9 mouse cellular contexts compared by ENCODE assay signal in the genomic region with DNA sequence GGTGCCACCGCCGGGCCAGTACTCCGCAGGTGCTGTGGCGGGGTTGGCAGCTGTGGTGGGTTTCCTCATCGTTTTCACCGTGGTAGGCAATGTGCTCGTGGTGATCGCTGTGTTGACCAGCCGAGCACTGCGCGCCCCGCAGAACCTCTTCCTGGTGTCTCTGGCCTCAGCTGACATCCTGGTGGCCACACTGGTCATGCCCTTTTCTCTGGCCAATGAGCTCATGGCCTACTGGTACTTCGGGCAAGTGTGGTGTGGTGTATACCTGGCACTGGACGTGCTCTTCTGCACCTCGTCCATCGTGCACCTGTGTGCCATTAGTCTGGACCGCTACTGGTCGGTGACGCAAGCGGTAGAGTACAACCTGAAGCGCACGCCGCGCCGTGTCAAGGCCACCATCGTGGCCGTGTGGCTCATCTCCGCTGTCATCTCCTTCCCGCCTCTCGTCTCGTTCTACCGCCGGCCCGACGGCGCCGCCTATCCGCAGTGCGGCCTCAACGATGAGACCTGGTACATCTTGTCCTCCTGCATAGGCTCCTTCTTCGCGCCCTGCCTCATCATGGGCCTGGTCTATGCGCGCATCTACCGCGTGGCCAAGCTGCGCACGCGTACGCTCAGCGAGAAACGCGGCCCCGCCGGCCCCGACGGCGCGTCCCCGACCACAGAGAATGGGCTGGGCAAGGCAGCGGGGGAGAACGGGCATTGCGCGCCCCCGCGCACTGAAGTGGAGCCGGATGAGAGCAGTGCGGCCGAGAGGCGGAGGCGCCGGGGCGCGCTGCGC. TPM values are rescaled to one million over a fixed set of nuclear protein-coding genes. Genes with fewer than 3 reads are reported as not detected.
A peak's percentile ranks its signal among the peaks of the same experiment; 100 is the strongest.
DNase-seq lines count a peak whose midpoint lies in the region; ATAC-seq lines count a peak whose summit lies in the region.
"Had no signal": no experiment of that assay in that cellular context is flagged by ENCODE, and none has a peak within 500 bp of the region (broad histone marks: within the 10 kb centered on the region; RNA-seq: fewer than 3 reads in every experiment).

No protein-coding gene starts in this region.

- no peaks in the 10 kb centered on the region for H3K36me3 ChIP-seq in lung, embryonic 15.5 days
- no peaks in the 10 kb centered on the region for H3K36me3 ChIP-seq in forebrain, embryonic 13.5 days (ENCODE audit: poor library complexity, severe bottlenecking)
- no peaks in the 10 kb centered on the region for H3K36me3 ChIP-seq in liver, embryonic 11.5 days (ENCODE audit: control insufficient read depth, insufficient read depth, low read length)

- no peak for ATAC-seq in lung, embryonic 15.5 days (ENCODE audit: borderline replicate concordance, extremely low read depth, low FRiP score, low TSS enrichment)
- ATAC-seq in forebrain, embryonic 13.5 days: peak; percentile 61
- no peak for ATAC-seq in liver, embryonic 11.5 days (replicated peaks; ENCODE audit: low FRiP score)

- no peak overlapping the region for H3K27ac ChIP-seq in lung, embryonic 15.5 days
- H3K27ac ChIP-seq in forebrain, embryonic 13.5 days: no peak overlapping the region
- H3K27ac ChIP-seq in liver, embryonic 11.5 days (ENCODE audit: low read depth, low read length): no peak overlapping the region

- H3K4me3 ChIP-seq in lung, embryonic 15.5 days: peak overlapping the region; percentile 46
- H3K4me3 ChIP-seq in forebrain, embryonic 13.5 days: peak overlapping the region; percentile 46
- peak overlapping the region; percentile 47 for H3K4me3 ChIP-seq in liver, embryonic 11.5 days (ENCODE audit: low read depth, low read length)

- H3K4me2 ChIP-seq in lung, embryonic 15.5 days: peak overlapping the region; percentile 90
- H3K4me2 ChIP-seq in forebrain, embryonic 13.5 days: peak overlapping the region; percentile 77
- peak overlapping the region; percentile 70 for H3K4me2 ChIP-seq in liver, embryonic 11.5 days

- DNase-seq in lung, postnatal 14 days: no peak
- DNase-seq in c-Kit-positive CD71-positive TER-119-positive erythroid progenitor cells, embryonic 14.5 days (ENCODE audit: low spot score): peak; percentile 13
- peak; percentile 33 for DNase-seq in kidney, postnatal 10 days
- peak; percentile 45 for DNase-seq in liver, embryonic 11.5 days (ENCODE audit: low spot score)
- peak; percentile 66 for DNase-seq in right cerebral cortex, postnatal 25 days
- DNase-seq in lung, postnatal 25 days (ENCODE audit: low spot score): no peak

- peaks cover 22% of the 10 kb centered on the region; the same call in 1 of the 2 replicates for H3K4me1 ChIP-seq in lung, embryonic 15.5 days
- H3K4me1 ChIP-seq in forebrain, embryonic 13.5 days: peaks cover 22% of the 10 kb centered on the region
- no peaks in the 10 kb centered on the region for H3K4me1 ChIP-seq in liver, embryonic 11.5 days (replicated peaks; ENCODE audit: control insufficient read depth, insufficient read depth, low read length)

- 4% methylated on average over 75 of the region's 75 CpGs for WGBS in lung, embryonic 15.5 days
- 4% methylated on average over 75 of the region's 75 CpGs for WGBS in forebrain, embryonic 13.5 days
- 5% methylated on average over 73 of the region's 75 CpGs for WGBS in liver, embryonic 11.5 days

- H3K9ac ChIP-seq in lung, embryonic 15.5 days: no peak overlapping the region
- peak overlapping the region; percentile 53 for H3K9ac ChIP-seq in forebrain, embryonic 13.5 days
- no peak overlapping the region for H3K9ac ChIP-seq in liver, embryonic 11.5 days (ENCODE audit: low read depth, low read length)

- peaks cover 84% of the 10 kb centered on the region for H3K27me3 ChIP-seq in lung, embryonic 15.5 days
- peaks cover 86% of the 10 kb centered on the region for H3K27me3 ChIP-seq in forebrain, embryonic 13.5 days
- peaks cover 72% of the 10 kb centered on the region for H3K27me3 ChIP-seq in liver, embryonic 11.5 days (replicated peaks; ENCODE audit: control insufficient read depth, insufficient read depth, low read length)

- no peaks in the 10 kb centered on the region for H3K9me3 ChIP-seq in lung, embryonic 15.5 days
- H3K9me3 ChIP-seq in forebrain, embryonic 13.5 days (replicated peaks): no peaks in the 10 kb centered on the region
- no peaks in the 10 kb centered on the region for H3K9me3 ChIP-seq in liver, embryonic 11.5 days (ENCODE audit: control insufficient read depth, low read length)

RNA-seq across cellular contexts. Expression of a gene that starts 2.1 kb away (rescaled TPM):
- not detected in 2 replicates for polyA plus RNA-seq in lung, embryonic 15.5 days (2015; fragmentation: Nextera tagmentation; extraction: Ambion mirVana)
- 0.19 and 0.21 TPM in 2 replicates for polyA plus RNA-seq in forebrain, embryonic 13.5 days (2015; fragmentation: Nextera tagmentation; extraction: Ambion mirVana)
- polyA plus RNA-seq in liver, embryonic 11.5 days (2014; fragmentation: Nextera tagmentation; extraction: Ambion mirVana): 0.05 TPM in 1 of 2 replicates, not detected in the other
- polyA plus RNA-seq: liver, embryonic 16.5 days had no signal

Comparison
In these comparisons a context has a peak if more than half of its experiments do, and no peak if none do; other contexts are left out.
1. DNase-seq: peak in c-Kit-positive CD71-positive TER-119-positive erythroid progenitor cells, embryonic 14.5 days (single experiment), kidney, postnatal 10 days (single experiment), liver, embryonic 11.5 days (single experiment) and right cerebral cortex, postnatal 25 days (single experiment); none in lung, postnatal 14 days (single experiment) and lung, postnatal 25 days (single experiment).
2. Peak in every context shown above with its lines, with median percentiles within 50 percentile points of each other: H3K4me2 ChIP-seq and H3K4me3 ChIP-seq.